In genomic region chr13:90404392-90404791, GRCm38 (mm10) we compare ENCODE assay signal across 26 mouse cellular contexts.
A peak's percentile ranks its signal among the peaks of the same experiment; 100 is the strongest.
DNase-seq lines count a peak whose midpoint lies in the region; ATAC-seq and TF ChIP-seq lines count a peak whose summit lies in the region.
"Had no signal": no experiment of that assay in that cellular context is flagged by ENCODE, and none has a peak within 500 bp of the region (broad histone marks: within the 10 kb centered on the region; RNA-seq: fewer than 3 reads in every experiment).

No protein-coding gene starts in this region.

- no peak overlapping the region for H3K4me2 ChIP-seq in forebrain, postnatal 0 days (ENCODE audit: low read depth)
- H3K4me2 ChIP-seq in forebrain, embryonic 15.5 days (replicated peaks) = no peak overlapping the region
- H3K4me2 ChIP-seq: embryonic facial prominence, embryonic 13.5 days; embryonic facial prominence, embryonic 15.5 days; forebrain, embryonic 12.5 days had no signal

- no peak overlapping the region for H3K27ac ChIP-seq in forebrain, postnatal 0 days (ENCODE audit: low read depth, low read length)
- no peak overlapping the region for H3K27ac ChIP-seq in forebrain, embryonic 15.5 days (replicated peaks)
- H3K27ac ChIP-seq: embryonic facial prominence, embryonic 13.5 days; embryonic facial prominence, embryonic 15.5 days; forebrain, embryonic 10.5 days; forebrain, embryonic 12.5 days had no signal

- H3K27me3 ChIP-seq in forebrain, postnatal 0 days (ENCODE audit: insufficient read depth, low read length) = no peaks in the 10 kb centered on the region
- H3K27me3 ChIP-seq in forebrain, embryonic 15.5 days = no peaks in the 10 kb centered on the region
- H3K27me3 ChIP-seq: CH12.LX; embryonic facial prominence, embryonic 13.5 days; embryonic facial prominence, embryonic 15.5 days; forebrain, embryonic 12.5 days; Patski had no signal

- H3K9me3 ChIP-seq in forebrain, postnatal 0 days (ENCODE audit: low read length) = no peaks in the 10 kb centered on the region
- no peaks in the 10 kb centered on the region for H3K9me3 ChIP-seq in forebrain, embryonic 15.5 days
- H3K9me3 ChIP-seq: embryonic facial prominence, embryonic 13.5 days; embryonic facial prominence, embryonic 15.5 days; forebrain, embryonic 10.5 days; forebrain, embryonic 12.5 days; G1E had no signal

- intact Hi-C loops in heart, postnatal 10 days (cut with DNase I) = no loop called here

- no peaks in the 10 kb centered on the region for H3K36me3 ChIP-seq in forebrain, postnatal 0 days (ENCODE audit: insufficient read depth)
- no peaks in the 10 kb centered on the region for H3K36me3 ChIP-seq in forebrain, embryonic 15.5 days
- H3K36me3 ChIP-seq: embryonic facial prominence, embryonic 13.5 days; embryonic facial prominence, embryonic 15.5 days; forebrain, embryonic 10.5 days; forebrain, embryonic 12.5 days; G1E had no signal

- H3K9ac ChIP-seq in forebrain, postnatal 0 days = no peak overlapping the region
- no peak overlapping the region for H3K9ac ChIP-seq in forebrain, embryonic 15.5 days (replicated peaks)
- H3K9ac ChIP-seq: embryonic facial prominence, embryonic 13.5 days; embryonic facial prominence, embryonic 15.5 days; forebrain, embryonic 12.5 days had no signal

- H3K4me3 ChIP-seq in forebrain, postnatal 0 days (ENCODE audit: low read depth, low read length) = no peak overlapping the region
- no peak overlapping the region for H3K4me3 ChIP-seq in forebrain, embryonic 15.5 days
- H3K4me3 ChIP-seq: embryonic facial prominence, embryonic 13.5 days; embryonic facial prominence, embryonic 15.5 days; erythroblast, embryonic 14.5 days; forebrain, embryonic 10.5 days; forebrain, embryonic 12.5 days had no signal

- WGBS in forebrain, postnatal 0 days = 71% methylated on average over 4 of the region's 4 CpGs
- 81% methylated on average over 4 of the region's 4 CpGs for WGBS in forebrain, embryonic 15.5 days

- peak; percentile 64; the same call in 1 of the 2 replicates for ATAC-seq in forebrain, postnatal 0 days
- no peak for ATAC-seq in forebrain, embryonic 15.5 days (replicated peaks)
- peak; percentile 21; the same call in 1 of the 2 replicates for ATAC-seq in megakaryocyte, adult 5-6 weeks (ENCODE audit: poor library complexity, severe bottlenecking)
- ATAC-seq: activated CD4-positive, CD25-positive, alpha-beta regulatory T cell, adult 4 months; CD4-positive, CD25-positive, alpha-beta regulatory T cell, adult 4 months; forebrain, embryonic 14.5 days; Patski had no signal

- DNase-seq in forebrain, postnatal 0 days = peak; percentile 21
- DNase-seq in brain, embryonic 18.5 days (ENCODE audit: low read depth, low spot score) = peak; percentile 6
- DNase-seq in heart, postnatal 10 days = no peak
- no peak for DNase-seq in adrenal gland, postnatal 36 days
- DNase-seq: adrenal gland, adult 8-10 months; adrenal gland, postnatal 14 days; B cell, adult 2 months; cerebellum, adult 11-12 months; cerebellum, adult 2 months; cerebellum, adult 9-10 months; cerebellum, postnatal 10 days; cerebellum, postnatal 25 days; embryo, embryonic 11 days had no signal

- no peak for TF ChIP-seq CTCF in forebrain, postnatal 0 days (IDR thresholded peaks at IDR 0.05; ENCODE audit: low read depth)

- H3K4me1 ChIP-seq in forebrain, postnatal 0 days (ENCODE audit: insufficient read depth) = no peaks in the 10 kb centered on the region
- H3K4me1 ChIP-seq in forebrain, embryonic 15.5 days = no peaks in the 10 kb centered on the region
- H3K4me1 ChIP-seq: embryonic facial prominence, embryonic 13.5 days; embryonic facial prominence, embryonic 15.5 days; forebrain, embryonic 12.5 days had no signal

Comparison
In these comparisons a context has a peak if more than half of its experiments do, and no peak if none do; other contexts are left out.
1. DNase-seq: peak in forebrain, postnatal 0 days (single experiment) and brain, embryonic 18.5 days (single experiment); none in heart, postnatal 10 days (0 of 2) and adrenal gland, postnatal 36 days (0 of 2).